In the genomic region with DNA sequence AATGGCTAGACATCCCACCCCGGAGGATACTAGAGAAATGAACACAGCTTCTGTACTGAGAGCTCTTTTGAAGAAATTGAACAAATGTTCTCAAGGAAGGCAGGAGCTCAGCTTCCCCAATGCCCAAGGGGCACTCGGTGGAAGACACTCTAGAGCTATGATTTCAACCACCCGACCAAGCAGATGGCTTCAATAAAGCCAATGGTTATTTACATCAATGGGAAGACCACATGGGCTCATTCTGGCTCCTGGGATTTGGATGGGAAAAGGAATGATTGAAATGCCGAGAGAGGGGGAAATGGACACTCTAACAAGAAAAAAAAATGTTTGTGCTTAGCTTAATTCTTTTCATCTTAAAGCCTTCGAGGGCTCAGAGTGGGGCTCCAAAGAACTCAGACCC, we compare ENCODE assay signal across 14 mouse cellular contexts.
"Had no signal": no experiment of that assay in that cellular context is flagged by ENCODE, and none has a peak within 500 bp of the region (broad histone marks: within the 10 kb centered on the region; RNA-seq: fewer than 3 reads in every experiment).

No protein-coding gene starts in this region.

- H3K27ac ChIP-seq: kidney, embryonic 15.5 days; left cerebral cortex, adult 2 months; liver, embryonic 13.5 days; macrophage; midbrain, embryonic 12.5 days had no signal

- H3K9ac ChIP-seq: kidney, embryonic 15.5 days; liver, embryonic 13.5 days; liver, postnatal 0 days; midbrain, embryonic 12.5 days had no signal

- H3K4me1 ChIP-seq: kidney, embryonic 15.5 days; liver, embryonic 13.5 days; megakaryocyte, embryonic 14.5 days; midbrain, embryonic 12.5 days had no signal

- H3K36me3 ChIP-seq: kidney, embryonic 15.5 days; liver, embryonic 13.5 days; midbrain, embryonic 12.5 days had no signal

- H3K27me3 ChIP-seq: kidney, embryonic 15.5 days; liver, embryonic 13.5 days; megakaryocyte, embryonic 14.5 days; midbrain, embryonic 12.5 days had no signal

- H3K4me3 ChIP-seq: kidney, embryonic 15.5 days; left cerebral cortex, adult 2 months; liver, embryonic 13.5 days; megakaryocyte, embryonic 14.5 days; midbrain, embryonic 12.5 days had no signal

- DNase-seq: kidney, adult 2 months; kidney, postnatal 14 days; liver; liver, embryonic 13.5 days; liver, postnatal 0 days; lung, postnatal 10 days; right cerebral cortex, postnatal 14 days; thymus, postnatal 36 days had no signal

- H3K4me2 ChIP-seq: kidney, embryonic 15.5 days; liver, embryonic 13.5 days; midbrain, embryonic 12.5 days had no signal

- H3K9me3 ChIP-seq: kidney, embryonic 15.5 days; liver, embryonic 13.5 days; midbrain, embryonic 12.5 days had no signal

- ATAC-seq: liver, postnatal 0 days; midbrain, embryonic 16.5 days had no signal
